Mouse (Mus musculus): ENCODE results near the gene Atp6v0d1.

- TF ChIP-seq CTCF (IDR thresholded peaks at IDR 0.05; ENCODE audit: low read depth, low read length), result no peak
- TF ChIP-seq TAL1 (conservative IDR thresholded peaks at IDR 0.05; ENCODE audit: low read depth, low read length), result no peak
Observed at GRCm38 (mm10) chr8:105550083-105550482, 15.8 kb downstream of the Atp6v0d1 start.

Data from G1E (cell line).